Mouse (Mus musculus): ENCODE measurements at regions not wholly inside any gene's neighbourhood (a gene's known extent, or its start where the extent isn't known, plus 50 kb on each side); places are given as distances from the start of the nearest gene placed in this dataset.

DNA sequence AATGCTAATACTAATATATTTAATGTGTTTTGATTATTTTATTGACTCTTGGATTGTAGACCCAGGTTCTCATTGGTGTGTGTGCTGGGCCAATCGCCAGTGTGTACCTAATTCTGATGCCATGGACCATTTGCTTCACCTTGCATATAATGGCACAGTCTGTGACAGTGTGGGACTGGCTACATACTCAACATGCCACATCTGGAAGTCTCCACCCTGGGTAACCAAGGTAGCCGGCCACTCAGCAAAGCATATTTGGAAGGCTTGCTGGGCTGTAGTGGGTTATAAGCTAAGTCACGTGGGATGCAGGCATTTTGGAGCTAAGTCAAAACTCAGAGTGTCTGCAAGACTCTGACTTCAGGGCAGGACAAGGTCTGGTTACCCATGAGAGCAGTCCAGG, 115.3 kb upstream of the 1700021F07Rik start:
- no peaks in the 10 kb centered on the region for H3K36me3 ChIP-seq (ENCODE audit: control insufficient read depth in 1 of 2, insufficient read depth in 2 of 2, low read length in 2 of 2)
- no peak for DNase-seq (ENCODE audit: low read depth, low spot score)
- no peaks in the 10 kb centered on the region for H3K79me2 ChIP-seq (ENCODE audit: control insufficient read depth, insufficient read depth, low read length, poor library complexity)
- H3K4me3 ChIP-seq (ENCODE audit: control insufficient read depth in 1 of 2, insufficient read depth in 1 of 2, low read depth in 2 of 2, low read length in 2 of 2): no peak overlapping the region
- H3K4me1 ChIP-seq (ENCODE audit: control insufficient read depth in 1 of 2, insufficient read depth in 2 of 2, low read length in 2 of 2): no peaks in the 10 kb centered on the region
- H3K9me3 ChIP-seq (replicated peaks; ENCODE audit: insufficient read depth, low read length): no peaks in the 10 kb centered on the region
- TF ChIP-seq MYC (IDR thresholded peaks at IDR 0.05; ENCODE audit: low read depth, low read length) (no peak), POLR2A (IDR thresholded peaks at IDR 0.05; ENCODE audit: control insufficient read depth in 1 of 2, insufficient read depth in 1 of 2, low read depth in 1 of 2, low read length in 2 of 2, poor library complexity in 1 of 2) (no peak), CTCF (IDR thresholded peaks at IDR 0.05 in 2 of 3, conservative IDR thresholded peaks at IDR 0.05 in 1 of 3; ENCODE audit: control insufficient read depth in 1 of 3, insufficient read depth in 1 of 3, low read depth in 2 of 3, low read length in 3 of 3, poor library complexity in 1 of 3, severe bottlenecking in 1 of 3) (no peak), TAL1 (IDR thresholded peaks at IDR 0.05; ENCODE audit: low read length) (no peak), SMC3 (IDR thresholded peaks at IDR 0.05; ENCODE audit: low read depth, low read length) (no peak), RAD21 (IDR thresholded peaks at IDR 0.05; ENCODE audit: low read depth, low read length) (no peak), TBP (IDR thresholded peaks at IDR 0.05; ENCODE audit: low read depth, low read length) (no peak), RCOR1 (IDR thresholded peaks at IDR 0.05; ENCODE audit: low read depth, low read length) (no peak), GATA1 (IDR thresholded peaks at IDR 0.05; ENCODE audit: low read depth, low read length) (no peak), USF2 (IDR thresholded peaks at IDR 0.05; ENCODE audit: borderline replicate concordance in 1 of 2, insufficient read depth in 1 of 2, low read depth in 1 of 2, low read length in 2 of 2) (no peak), ELF1 (IDR thresholded peaks at IDR 0.05; ENCODE audit: low read depth, low read length) (no peak)
- H3K27ac ChIP-seq (ENCODE audit: control insufficient read depth, low read depth, low read length): no peak overlapping the region
- H3K9ac ChIP-seq (ENCODE audit: control insufficient read depth, low read depth, low read length, poor library complexity, severe bottlenecking): no peak overlapping the region
- H3K27me3 ChIP-seq (ENCODE audit: control insufficient read depth in 1 of 2, insufficient read depth in 2 of 2, low read length in 2 of 2): no peaks in the 10 kb centered on the region

DNA sequence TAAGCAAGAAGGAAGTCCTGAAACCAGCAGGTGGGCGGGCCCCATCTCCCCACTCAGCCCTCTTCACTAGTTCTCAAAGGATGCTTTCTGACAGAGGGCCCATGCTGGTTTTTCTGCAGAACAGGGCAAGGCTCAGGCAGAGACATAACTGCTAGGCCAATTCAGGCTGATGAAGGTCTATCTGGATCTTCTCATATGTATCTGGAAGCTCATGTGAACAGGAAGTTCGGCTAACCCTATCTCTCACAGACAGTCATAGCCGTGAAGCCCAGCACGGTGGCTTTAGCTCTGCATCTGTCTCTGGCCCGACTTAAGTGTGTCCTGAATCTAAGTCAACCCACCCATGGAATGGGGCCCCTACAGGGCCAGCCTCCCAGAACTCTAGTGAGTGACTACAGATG, 113.7 kb upstream of the 1700021F07Rik start:
- TF ChIP-seq EP300 (IDR thresholded peaks at IDR 0.05; ENCODE audit: low read depth in 1 of 2, low read length in 2 of 2) (no peak), NRF1 (IDR thresholded peaks at IDR 0.05; ENCODE audit: insufficient read depth, low read depth, low read length, poor library complexity, severe bottlenecking) (no peak), CTCF (IDR thresholded peaks at IDR 0.05 in 2 of 3, conservative IDR thresholded peaks at IDR 0.05 in 1 of 3; ENCODE audit: control insufficient read depth in 1 of 3, insufficient read depth in 1 of 3, low read depth in 2 of 3, low read length in 3 of 3, poor library complexity in 1 of 3, severe bottlenecking in 1 of 3) (no peak), ZMIZ1 (IDR thresholded peaks at IDR 0.05; ENCODE audit: low read depth, low read length) (no peak), CHD1 (IDR thresholded peaks at IDR 0.05; ENCODE audit: low read depth, low read length) (no peak)
- Histone ChIP-seq H3K4me3 (ENCODE audit: control insufficient read depth in 1 of 2, insufficient read depth in 1 of 2, low read depth in 2 of 2, low read length in 2 of 2) (no peak overlapping the region), H3K27ac (ENCODE audit: control insufficient read depth, low read depth, low read length) (no peak overlapping the region), H3K4me1 (ENCODE audit: control insufficient read depth in 1 of 2, insufficient read depth in 2 of 2, low read length in 2 of 2) (no peaks in the 10 kb centered on the region), H3K36me3 (ENCODE audit: control insufficient read depth in 1 of 2, insufficient read depth in 2 of 2, low read length in 2 of 2) (no peaks in the 10 kb centered on the region), H3K9ac (ENCODE audit: control insufficient read depth, low read depth, low read length, poor library complexity, severe bottlenecking) (no peak overlapping the region), H3K79me2 (ENCODE audit: control insufficient read depth, insufficient read depth, low read length, poor library complexity) (no peaks in the 10 kb centered on the region), H3K9me3 (replicated peaks; ENCODE audit: insufficient read depth, low read length) (no peaks in the 10 kb centered on the region), H3K27me3 (ENCODE audit: control insufficient read depth in 1 of 2, insufficient read depth in 2 of 2, low read length in 2 of 2) (no peaks in the 10 kb centered on the region)
- no peak for DNase-seq (ENCODE audit: low read depth, low spot score)

DNA sequence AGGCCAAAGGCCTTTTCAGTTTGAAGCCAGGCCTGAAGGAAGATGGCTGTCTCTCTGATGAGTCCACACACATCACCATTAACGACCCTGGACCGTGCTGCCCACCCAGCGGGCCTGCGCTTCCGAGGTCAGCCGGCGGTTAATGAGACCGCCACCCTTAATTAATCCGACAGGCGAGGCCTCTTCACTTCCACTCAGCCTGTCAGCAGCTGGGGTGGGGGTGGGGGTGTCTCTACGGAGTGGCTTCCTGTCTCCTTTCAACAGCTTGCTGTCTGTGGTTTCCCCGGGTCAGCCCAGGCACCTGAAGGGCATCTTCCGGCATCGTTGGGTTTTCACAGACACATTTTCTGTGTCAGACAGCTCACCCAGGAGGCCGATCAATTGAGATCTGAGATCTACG, 113.0 kb upstream of the 1700021F07Rik start:
- no peaks in the 10 kb centered on the region for H3K9me3 ChIP-seq (replicated peaks; ENCODE audit: insufficient read depth, low read length)
- H3K4me1 ChIP-seq (ENCODE audit: control insufficient read depth in 1 of 2, insufficient read depth in 2 of 2, low read length in 2 of 2): no peaks in the 10 kb centered on the region
- no peaks in the 10 kb centered on the region for H3K79me2 ChIP-seq (ENCODE audit: control insufficient read depth, insufficient read depth, low read length, poor library complexity)
- no peaks in the 10 kb centered on the region for H3K27me3 ChIP-seq (ENCODE audit: control insufficient read depth in 1 of 2, insufficient read depth in 2 of 2, low read length in 2 of 2)
- no peaks in the 10 kb centered on the region for H3K36me3 ChIP-seq (ENCODE audit: control insufficient read depth in 1 of 2, insufficient read depth in 2 of 2, low read length in 2 of 2)
- no peak overlapping the region for H3K27ac ChIP-seq (ENCODE audit: control insufficient read depth, low read depth, low read length)
- H3K4me3 ChIP-seq (ENCODE audit: control insufficient read depth in 1 of 2, insufficient read depth in 1 of 2, low read depth in 2 of 2, low read length in 2 of 2): no peak overlapping the region
- H3K9ac ChIP-seq (ENCODE audit: control insufficient read depth, low read depth, low read length, poor library complexity, severe bottlenecking): no peak overlapping the region
- no peak for DNase-seq (ENCODE audit: low read depth, low spot score)
- TF ChIP-seq EP300 (IDR thresholded peaks at IDR 0.05; ENCODE audit: low read depth in 1 of 2, low read length in 2 of 2) (no peak), MXI1 (IDR thresholded peaks at IDR 0.05; ENCODE audit: low read depth, low read length) (no peak), GABPA (IDR thresholded peaks at IDR 0.05; ENCODE audit: low read depth, low read length) (no peak), GATA1 (IDR thresholded peaks at IDR 0.05; ENCODE audit: low read depth, low read length) (no peak), MYB (IDR thresholded peaks at IDR 0.05; ENCODE audit: low read depth, low read length) (no peak), MAX (IDR thresholded peaks at IDR 0.05; ENCODE audit: low read length) (no peak), ELF1 (IDR thresholded peaks at IDR 0.05; ENCODE audit: low read depth, low read length) (no peak), MAFK (IDR thresholded peaks at IDR 0.05; ENCODE audit: borderline replicate concordance, low read depth, low read length) (no peak), MYC (IDR thresholded peaks at IDR 0.05; ENCODE audit: low read depth, low read length) (no peak), HCFC1 (IDR thresholded peaks at IDR 0.05; ENCODE audit: low read depth, low read length) (no peak), TBP (IDR thresholded peaks at IDR 0.05; ENCODE audit: low read depth, low read length) (no peak)
